In the genomic region with DNA sequence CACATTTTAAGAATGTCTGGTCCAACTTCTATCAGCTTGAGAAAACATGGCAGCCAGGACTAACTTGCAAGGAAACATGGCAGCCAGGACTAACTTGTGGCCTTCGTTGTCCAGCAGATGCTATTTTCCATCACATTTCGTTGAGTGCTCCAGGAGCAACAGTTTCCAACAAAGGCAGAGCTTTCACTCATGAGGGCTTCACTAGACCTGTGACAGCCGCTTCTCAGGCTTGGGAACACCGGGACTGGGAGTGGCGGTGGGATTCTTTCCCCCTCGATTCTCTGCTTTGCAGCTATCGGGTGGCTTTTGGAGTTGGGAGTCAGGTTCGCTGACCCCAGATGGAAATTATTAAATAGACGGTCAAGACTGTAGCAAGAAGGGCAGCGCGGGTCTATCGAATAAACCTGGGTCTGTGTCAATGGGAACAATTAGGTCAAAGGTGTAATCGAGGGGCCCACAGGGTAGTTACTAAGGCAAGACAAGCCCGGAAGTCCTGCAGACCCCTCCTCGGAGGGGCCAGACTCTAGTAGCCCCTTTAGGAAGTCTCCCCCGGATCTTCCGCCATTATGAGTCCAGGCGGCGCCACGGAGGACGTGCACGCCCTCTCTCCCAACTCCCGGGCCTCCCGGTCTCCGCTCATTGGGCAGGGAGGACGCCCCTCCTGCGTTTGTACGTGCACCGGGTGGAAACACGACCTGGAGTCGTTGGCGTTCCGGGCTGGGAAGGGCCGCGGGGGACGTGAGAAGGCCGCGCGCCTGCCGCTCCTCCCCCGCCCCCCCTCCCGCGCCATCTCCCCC, we compare ENCODE assay signal across 8 mouse cellular contexts. TPM values are rescaled to one million over a fixed set of nuclear protein-coding genes. Genes with fewer than 3 reads are reported as not detected.
DNase-seq lines count a peak whose midpoint lies in the region; ATAC-seq lines count a peak whose summit lies in the region.

TSS of gene Mettl9 (plus strand) at position 590 of the 797 bp plus-strand sequence.

- peak; percentile 98 for DNase-seq in ZHBTc4 (ENCODE audit: low read depth, low spot score)
- DNase-seq in gastrocnemius, adult 8-10 months (ENCODE audit: low spot score in 2 of 2) = peak; percentile 81 to 87
- DNase-seq in hindlimb bud, embryonic 11.5 days (ENCODE audit: extremely low spot score, low read depth, low spot score) = peak; percentile 82
- DNase-seq in left cerebral cortex, adult 8-10 months (ENCODE audit: low spot score in 2 of 2) = peak; percentile 82 to 91
- peak; percentile 97 for DNase-seq in right cerebral cortex, postnatal 10 days (ENCODE audit: low spot score in 2 of 2)
- DNase-seq in urinary bladder, postnatal 25 days (ENCODE audit: low spot score) = peak; percentile 88

- H3K9me3 ChIP-seq in megakaryocyte, embryonic 14.5 days = 0 out of 2 replicates have a peak, but pooled peaks cover 4% of the 10 kb centered on the region

- H3K27me3 ChIP-seq in megakaryocyte, embryonic 14.5 days (replicated peaks) = peaks cover 16% of the 10 kb centered on the region

- H3K4me3 ChIP-seq in megakaryocyte, embryonic 14.5 days (replicated peaks) = peak within 1 kb of the TSS; percentile 97

- H3K4me1 ChIP-seq in megakaryocyte, embryonic 14.5 days = peaks cover 31% of the 10 kb centered on the region

- no peaks in the 10 kb centered on the region for H3K36me3 ChIP-seq in megakaryocyte, embryonic 14.5 days (replicated peaks; ENCODE audit: low read length)

- peak; percentile 99 for ATAC-seq in common myeloid progenitor, adult 5-6 weeks (replicated peaks; ENCODE audit: low read depth, poor library complexity, severe bottlenecking)

RNA-seq across cellular contexts. Expression of gene Mettl9, which starts in this region (rescaled TPM):
- total RNA-seq in common myeloid progenitor, adult 5-6 weeks (2017) = 78.2 and 95.5 TPM in 2 replicates
- 10 to 100 TPM; 20.4 to 26.1 (median 23.6) TPM for total RNA-seq in gastrocnemius, adult 8-10 months (2022)
- 100 to 1,000 TPM; 101 to 118 (median 101) TPM for total RNA-seq in left cerebral cortex, adult 8-10 months (2022)
- 20.0 and 20.6 TPM in 2 replicates for polyA plus RNA-seq in megakaryocyte, embryonic 14.5 days (2012; ENCODE audit: insufficient read depth, low replicate concordance)

Comparison
In these comparisons a context has a peak if more than half of its experiments do, and no peak if none do; other contexts are left out.
1. Peak in every context shown above with its lines: DNase-seq, ATAC-seq and H3K4me3 ChIP-seq.